Mouse (Mus musculus) megakaryocyte-erythroid progenitor cell, adult 5-6 weeks (primary cell): ENCODE measurements around the gene Fbxl14. TPM values are rescaled to one million over a fixed set of nuclear protein-coding genes. Genes with fewer than 3 reads are reported as not detected.
A peak's percentile ranks its signal among the peaks of the same experiment; 100 is the strongest.
"Not testable (repeated sequence)": the region's sequence is repeated elsewhere in the genome, so short reads cannot be mapped to it uniquely, and the experiment has no call there.

Experiments used
- ATAC-seq: replicated peaks from 2 replicates; pipeline ENCODE4 v1.8.0; 2016; ENCODE audit warnings: mild to moderate bottlenecking, inconsistent platforms; ENCODE audit not compliant: severe bottlenecking, poor library complexity, low FRiP score, low TSS enrichment
- total RNA-seq, 2 experiments: library from RNA; stranded (forward) in 1 of 2; stranded (reverse) in 1 of 2; fragments of 200-1000, 215-1000 nt in 1 of 2; fragments of >200 nt in 1 of 2; fragmentation: Nextera tagmentation in 1 of 2; gene quantifications; 2 replicates each; pipeline ENCODE4 v1.2.3; 2014 to 2017

Fbxl14 gene
- total RNA-seq, 2 experiments from 2014 or later: 40.4 to 41.0 TPM

DNA sequence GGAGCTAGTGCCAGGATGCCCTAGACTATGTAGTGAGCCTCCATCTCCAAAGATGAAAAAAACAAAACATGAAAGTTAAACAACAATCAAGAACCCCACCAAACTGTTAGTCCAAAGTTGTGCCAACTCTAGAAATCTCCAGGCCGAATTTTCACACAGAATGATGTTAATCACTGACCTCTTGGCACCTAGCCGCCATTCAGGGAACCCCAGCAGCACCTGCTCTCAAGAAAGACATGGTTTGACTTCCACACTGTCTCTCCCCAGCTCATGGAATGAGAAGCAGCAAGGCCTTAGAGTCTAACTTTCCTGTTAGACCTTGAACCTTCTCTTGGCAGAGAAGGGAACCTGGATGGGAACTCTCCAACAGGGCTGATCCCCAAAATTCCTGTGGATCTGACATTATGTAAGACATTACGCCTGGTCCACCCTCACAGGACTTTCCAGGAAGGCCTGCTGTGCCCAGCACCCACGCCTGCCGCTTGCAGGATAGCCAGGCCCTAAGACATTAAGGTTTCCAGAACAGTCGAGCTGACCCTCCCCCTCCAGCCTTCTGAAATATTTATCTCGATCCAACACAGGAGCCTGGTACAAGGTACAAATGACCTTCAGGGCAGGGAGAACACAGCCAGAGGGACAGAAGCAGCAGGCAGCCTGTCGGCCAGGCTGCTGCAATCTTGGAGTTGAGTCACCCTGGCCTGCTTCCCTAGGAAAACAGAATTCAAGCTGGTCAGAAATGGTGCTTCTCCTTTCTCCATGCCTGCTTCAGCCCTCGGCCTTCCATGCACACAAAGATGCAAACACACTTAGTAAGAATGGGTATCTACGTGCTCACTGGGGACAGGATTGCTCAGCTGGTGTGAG is 12.3 kb upstream of the Fbxl14 start:
- no peak for ATAC-seq

DNA sequence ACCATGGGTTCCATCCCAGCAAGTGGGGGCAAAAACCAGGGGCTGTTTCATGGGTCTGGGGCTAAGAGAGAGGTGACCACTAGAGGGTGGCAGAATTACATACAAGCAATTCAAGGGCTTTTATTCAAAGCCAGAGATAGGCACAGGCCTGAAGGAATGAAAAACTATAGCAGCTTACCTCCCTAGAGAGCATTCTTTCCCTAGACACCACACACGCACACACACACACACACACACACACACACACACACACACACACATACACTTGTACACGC is 11.7 kb upstream of the Fbxl14 start:
- ATAC-seq: no peak

DNA sequence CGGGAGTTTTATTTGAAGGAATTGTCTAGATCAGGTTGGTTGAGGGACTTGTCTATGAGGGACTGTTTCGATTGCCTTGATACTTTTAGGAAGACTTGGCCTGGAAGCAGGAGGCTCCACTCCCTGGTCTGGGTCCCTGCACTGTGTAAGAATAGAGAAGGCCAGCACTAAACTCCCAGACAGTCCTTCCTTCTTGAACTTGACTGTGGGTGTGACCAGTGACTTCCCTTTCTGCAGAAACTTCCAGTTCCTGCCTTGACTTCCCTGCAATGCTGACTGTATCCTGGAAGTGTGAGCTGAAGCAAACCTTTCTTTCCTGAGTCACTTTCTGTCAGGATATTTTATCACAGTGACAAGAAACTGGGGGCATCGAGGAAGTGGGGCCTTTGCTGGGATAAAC is 8.7 kb upstream of the Fbxl14 start:
- ATAC-seq: no peak

DNA sequence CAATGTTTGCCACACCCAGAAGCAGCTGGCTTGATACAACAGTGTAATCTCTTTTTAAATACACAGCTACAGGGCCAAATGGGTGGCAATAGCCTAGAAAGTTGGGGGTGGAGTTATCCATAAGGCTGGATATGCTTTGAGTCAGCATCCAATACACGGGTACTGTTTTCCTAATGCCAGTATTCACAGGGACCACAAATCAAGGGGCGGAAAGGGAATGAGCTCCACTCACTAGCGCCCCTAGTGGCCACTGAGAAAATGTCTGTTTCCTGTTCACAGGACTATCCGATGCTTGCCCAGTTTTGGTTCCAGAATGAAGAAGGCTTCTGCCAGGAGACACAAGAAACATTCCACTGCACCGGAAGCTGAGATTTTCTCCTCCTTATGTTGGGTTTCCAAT is 7.3 kb upstream of the Fbxl14 start:
- peak; percentile 47 for ATAC-seq

DNA sequence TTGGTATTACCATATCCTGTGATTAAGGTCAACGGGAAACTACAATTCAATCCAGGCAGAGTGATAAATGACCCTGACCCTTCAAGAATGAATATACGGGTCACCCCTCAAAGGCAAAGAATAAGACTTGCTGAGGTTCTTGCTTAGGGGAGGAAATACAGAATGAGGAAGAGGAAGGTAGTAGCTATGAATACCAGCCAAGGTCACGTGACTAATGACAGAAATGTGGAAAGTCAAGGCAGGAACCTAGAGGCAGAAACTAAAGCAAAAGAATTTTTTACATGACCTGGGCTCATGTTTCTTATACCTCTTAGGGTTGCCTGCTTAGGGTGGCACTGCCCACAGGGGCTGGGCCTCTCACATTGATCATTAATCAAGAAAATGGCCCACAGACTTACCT is 6.8 kb upstream of the Fbxl14 start:
- ATAC-seq: no peak

DNA sequence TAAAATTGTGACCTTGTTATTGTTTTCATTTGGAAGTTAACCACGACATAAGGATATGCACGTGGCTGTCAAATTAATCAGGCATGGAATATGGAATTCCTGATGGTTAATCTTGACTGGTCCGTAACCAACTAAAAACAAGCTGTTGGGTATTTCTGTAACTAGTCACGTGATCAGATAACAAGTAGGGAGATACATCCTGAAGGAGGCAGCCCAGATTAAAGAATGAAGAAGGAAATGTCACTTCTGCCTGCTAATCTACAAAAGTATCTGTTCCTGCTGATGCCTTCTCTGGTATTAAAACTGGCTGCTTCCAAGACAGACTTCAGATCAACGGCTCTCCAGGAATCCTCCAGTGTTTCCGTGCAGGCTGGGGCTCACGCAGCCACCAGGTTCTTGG is 6.0 kb upstream of the Fbxl14 start:
- ATAC-seq: peak; percentile 40

DNA sequence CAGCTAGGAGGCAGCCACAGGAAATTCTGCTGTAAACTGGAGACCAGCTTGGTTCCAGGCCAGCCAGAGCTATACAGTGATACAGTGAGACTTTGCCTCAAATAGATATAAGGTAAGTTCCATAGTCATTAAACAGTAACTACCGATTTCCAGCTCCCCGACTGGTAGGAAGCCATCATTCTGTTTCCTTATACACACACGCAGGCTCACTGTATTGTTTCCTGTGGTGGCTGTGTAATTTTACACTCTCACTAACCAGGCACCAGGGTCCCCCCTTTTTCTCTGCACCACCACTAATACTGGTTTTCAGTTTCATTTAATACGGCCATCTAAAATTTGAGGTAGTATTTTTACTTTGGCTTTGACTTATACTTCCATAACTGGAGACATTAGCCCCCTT is 5.5 kb upstream of the Fbxl14 start:
- ATAC-seq: no peak

DNA sequence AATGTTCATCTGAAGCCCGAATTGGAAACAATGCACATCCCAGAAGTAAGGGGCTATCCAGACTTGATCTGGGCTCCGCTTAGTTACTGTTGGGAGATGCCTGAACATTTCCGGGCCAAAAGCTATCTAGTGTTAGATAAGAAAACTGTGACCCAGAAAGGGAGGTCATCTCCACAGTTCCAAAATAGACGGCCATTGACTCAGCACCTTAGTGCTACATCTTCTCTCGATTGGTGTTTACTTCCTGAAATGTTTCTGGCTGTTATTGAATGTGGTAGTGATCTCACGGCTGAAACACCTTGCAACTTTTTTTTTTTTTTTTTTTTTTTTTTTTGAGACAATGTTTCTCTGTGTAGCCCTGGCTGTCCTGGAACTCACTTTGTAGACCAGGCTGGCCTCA is 3.5 kb upstream of the Fbxl14 start:
- ATAC-seq: no peak

DNA sequence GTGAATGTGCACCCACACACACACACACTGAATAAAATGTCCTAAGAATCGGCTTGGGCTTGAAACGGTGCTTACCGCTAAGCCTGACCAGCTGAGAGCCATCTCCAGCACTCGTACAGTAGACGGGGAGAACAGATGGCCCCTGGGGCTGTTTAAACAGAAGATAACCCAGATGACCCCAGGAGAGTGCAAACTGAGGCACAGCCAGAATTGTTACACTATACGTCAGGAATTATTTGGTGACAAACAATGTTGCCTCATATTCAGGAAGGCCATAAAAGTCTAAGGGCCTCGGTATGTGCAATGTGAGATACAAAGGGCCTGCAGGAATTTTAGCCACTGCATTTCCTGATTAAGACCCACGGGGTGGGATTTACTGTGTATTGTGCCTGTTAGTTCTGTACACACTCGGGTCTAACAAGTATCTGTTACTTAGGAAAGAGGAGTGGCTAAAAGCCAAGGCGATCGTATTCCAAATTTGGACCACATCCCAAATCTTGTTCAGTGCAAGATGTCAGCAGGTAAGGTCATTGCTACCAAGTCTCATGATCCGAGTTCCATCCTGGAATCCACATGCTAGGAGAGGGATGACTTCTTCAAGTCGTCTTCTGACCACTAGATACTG is 1.7 kb upstream of the Fbxl14 start:
- ATAC-seq: no peak

DNA sequence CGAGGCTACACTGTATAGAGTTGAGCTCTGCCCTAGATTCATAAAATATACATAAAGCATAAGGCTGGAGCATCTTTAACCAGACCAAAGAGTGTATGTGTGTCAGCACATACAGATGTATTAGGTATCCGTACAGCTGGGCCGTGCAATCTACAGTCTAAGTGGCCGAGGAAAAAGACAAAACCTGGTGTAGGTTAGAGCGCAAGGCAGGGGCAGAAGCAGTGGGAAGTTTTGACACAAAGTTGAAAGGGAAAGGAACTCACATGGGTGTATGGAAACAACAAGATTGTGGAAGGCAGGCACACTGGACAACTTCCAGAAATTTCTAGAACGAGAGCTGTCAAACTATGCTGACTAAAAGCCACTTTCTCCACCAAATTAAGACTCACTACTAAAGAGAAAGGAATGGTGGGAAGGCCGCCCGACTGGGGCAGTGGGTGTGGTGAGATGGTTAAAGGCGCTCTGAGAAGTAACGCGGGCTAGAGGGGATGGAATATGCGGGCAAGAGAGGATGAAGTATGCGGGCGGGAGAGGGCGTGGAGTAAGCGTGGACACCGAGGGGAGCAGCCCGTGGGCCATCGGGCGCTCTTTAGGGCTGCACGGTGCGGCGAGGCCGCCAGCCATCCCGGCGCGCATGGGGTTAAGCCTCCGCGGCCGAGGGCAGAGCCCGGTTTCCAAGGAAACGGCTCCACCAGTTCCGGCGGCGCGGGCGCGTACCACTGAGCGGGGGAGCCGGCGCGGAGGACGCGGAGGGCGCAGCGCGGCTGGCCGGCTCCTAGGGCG is 717 bp upstream of the Fbxl14 start:
- ATAC-seq: peak; percentile 48

DNA sequence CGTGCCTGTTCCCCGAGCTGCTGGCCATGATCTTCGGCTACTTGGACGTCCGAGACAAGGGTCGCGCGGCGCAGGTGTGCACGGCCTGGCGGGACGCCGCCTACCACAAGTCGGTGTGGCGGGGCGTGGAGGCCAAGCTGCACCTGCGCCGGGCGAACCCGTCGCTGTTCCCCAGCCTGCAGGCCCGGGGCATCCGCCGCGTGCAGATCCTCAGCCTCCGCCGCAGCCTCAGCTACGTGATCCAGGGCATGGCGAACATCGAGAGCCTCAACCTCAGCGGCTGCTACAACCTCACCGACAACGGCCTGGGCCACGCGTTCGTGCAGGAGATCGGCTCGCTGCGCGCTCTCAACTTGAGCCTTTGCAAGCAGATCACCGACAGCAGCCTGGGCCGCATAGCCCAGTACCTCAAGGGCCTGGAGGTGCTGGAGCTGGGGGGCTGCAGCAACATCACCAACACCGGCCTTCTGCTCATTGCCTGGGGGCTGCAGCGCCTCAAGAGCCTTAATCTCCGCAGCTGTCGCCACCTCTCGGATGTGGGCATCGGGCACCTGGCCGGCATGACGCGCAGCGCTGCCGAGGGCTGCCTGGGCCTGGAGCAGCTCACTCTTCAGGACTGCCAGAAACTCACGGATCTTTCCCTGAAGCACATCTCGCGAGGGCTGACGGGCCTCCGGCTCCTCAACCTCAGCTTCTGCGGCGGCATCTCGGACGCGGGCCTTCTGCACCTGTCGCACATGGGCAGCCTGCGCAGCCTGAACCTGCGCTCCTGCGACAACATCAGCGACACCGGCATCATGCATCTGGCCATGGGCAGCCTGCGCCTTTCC is 623 bp downstream of the Fbxl14 start:
- ATAC-seq: peak; percentile 49

DNA sequence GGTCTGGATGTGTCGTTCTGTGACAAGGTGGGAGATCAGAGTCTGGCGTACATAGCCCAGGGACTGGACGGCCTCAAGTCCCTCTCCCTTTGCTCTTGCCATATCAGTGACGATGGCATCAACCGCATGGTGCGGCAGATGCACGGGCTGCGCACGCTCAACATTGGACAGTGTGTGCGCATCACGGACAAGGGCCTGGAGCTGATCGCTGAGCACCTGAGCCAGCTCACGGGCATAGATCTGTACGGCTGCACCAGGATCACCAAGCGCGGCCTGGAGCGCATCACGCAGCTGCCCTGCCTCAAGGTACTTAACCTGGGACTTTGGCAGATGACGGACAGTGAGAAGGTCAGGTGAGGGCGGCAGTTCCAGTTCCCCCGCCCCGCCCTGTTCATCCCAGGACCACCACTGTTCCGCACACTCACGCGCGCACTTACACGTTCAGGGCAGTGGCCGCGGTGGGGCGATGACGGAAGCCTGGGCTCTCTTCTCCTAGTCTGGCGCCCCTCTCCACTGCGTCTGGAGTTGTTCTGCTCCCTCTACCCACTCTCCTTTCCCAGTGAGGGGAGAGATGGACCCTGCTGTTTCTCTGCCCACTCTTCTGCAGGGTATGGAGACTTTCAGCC is 1.4 kb downstream of the Fbxl14 start:
- ATAC-seq: peak; percentile 35

DNA sequence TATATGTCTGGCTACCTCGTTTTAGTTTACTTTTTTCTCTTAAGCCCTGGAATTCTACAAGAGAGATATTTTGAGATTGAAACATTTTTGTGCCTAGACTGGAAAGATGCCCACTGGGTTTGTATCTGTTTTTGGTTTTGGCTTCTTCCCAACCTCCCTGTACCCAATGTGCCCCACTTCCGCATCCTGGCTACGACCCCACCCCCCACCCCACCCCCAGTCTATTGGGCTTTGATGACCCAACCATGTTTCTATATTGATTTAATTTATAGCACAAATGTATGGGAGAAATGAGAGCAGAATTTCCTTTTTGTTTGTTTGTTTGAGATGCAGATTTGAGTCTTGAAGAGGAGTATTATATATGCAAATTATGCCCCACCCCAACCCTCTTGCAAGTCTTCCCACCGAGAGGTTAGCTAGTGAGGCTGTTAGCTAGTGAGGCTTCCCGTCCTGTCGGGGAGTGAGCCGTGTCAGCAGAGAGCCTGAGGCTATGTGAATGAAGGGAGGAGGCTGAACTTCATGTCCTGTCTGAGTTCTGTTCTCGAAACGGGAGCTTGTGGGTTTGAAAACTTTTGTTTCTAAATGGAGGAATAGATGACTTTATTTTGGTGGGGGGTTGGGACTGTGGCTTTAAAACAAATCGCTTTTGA is 2.4 kb downstream of the Fbxl14 start:
- not testable (repeated sequence) for ATAC-seq

DNA sequence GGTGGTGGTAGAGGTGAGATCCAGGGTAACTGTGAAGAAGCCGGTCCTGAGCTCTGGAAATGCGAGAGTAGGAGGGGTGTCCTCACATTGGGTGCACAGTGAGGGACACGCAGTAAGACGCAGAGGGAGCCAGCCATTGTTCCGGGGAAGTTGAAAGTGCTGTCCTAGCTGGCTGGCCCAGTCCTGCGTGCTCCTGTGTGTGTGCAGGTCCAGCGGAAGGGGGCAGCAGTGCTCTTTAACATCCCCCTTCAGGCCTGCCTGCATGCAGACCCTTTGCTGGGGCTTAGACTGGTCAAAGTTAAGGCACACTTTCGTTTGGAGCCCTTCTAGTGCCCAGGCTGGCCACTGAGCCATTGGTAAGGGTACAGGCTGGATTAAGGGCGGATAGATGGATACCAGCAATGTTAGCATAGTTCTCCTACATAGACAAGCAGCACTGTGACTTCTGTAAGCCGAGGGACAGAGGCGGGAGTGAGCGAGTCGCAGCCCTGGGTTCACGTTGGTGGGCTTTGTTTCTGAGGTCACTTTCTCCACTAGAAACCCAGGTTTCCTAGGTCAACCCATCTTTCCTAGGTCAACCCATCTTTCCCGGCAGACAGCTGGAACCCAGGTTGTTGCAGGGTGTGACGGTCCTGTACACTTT is 3.6 kb downstream of the Fbxl14 start:
- no peak for ATAC-seq

DNA sequence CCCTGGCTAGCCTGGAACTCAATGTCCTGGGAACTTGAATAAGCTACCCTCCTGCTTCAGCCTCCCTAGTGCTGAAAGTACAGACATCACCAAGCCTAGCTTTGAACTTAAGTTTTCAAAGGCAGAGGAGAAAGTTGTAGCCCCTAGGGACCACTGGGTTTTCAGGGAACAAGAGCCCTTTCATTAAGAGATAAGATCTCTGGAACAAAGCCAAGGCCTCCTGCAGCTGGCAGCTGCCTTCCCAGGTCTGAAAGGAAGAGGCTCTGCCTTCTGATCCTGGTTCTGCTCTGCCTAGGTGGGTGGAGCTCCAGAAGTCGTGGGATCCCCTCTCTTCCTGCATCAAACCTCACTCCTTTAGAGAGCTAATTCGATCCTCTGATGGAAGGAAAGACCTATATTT is 6.0 kb downstream of the Fbxl14 start:
- no peak for ATAC-seq

DNA sequence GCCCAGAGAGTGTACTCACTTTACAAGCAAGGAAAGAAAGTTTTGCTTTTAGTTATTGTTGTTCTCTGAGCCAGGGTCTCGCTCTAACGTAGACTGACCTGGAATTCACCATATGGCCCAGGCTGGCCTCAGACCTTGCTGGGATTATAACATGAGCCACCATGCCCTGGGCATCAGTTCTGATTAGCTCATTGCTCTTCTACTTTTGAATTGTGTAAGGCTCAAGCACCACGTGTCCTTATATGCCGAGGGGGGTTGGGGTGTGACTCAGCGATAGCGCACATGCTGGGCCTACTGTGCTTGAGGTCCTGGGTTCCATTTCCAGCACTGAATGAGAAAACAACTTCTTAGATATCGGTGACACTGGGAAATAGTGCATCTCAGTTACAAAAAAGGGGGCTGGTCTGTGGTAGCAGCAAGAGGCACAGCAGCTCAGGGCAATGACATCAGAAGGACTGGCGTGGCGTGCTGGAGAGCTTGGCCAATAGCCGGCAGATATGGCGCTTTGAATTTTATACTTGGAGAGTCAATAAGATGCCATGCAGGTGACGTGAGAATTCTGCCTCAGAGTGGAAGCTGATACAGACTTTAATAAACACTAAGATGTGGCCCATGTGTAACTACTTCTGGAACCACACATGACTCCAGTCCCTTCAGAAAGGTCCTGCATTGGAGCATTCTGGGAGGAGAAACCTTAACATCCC is 7.1 kb downstream of the Fbxl14 start:
- ATAC-seq: no peak

DNA sequence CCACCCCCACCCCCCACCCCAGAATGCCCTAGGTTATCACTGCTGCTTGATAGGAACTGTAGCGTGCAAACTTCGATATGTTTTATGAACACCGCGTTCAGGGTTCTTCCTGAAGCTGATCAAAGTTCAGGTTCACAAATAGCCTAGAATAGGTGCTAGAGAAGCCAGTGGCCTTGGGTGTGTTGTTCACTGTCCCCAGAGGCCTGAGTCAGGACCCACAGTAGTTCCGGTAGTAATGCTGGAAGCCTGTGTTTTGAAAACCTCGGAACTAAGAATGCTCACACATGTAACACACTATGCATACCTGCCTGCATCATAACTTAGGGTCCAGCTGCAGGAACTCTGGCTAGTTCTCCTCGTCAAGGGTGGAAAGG is 7.6 kb downstream of the Fbxl14 start:
- no peak for ATAC-seq

DNA sequence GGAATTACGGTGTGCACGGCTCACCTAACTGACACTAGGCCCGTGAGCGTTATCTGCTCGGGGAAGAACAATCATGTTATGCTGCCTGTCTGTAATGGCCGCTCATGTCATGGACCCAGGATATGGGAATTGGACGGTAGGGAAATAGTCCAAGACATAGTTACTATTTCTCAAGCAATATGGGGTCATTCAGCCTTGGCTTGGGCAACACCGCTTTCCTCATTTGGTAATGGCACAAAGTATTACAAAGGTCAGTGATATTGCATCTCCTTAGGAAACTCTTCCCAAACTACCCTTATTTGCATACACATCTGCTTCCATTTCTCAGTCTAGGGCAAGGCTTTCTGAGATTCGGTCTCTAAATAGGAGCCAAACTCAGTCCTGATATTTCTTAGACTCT is 8.2 kb downstream of the Fbxl14 start:
- ATAC-seq: no peak
